Mouse (Mus musculus) bone marrow macrophage, adult 2 months (primary cell): ENCODE measurements around the gene Csn3. TPM values are rescaled to one million over a fixed set of nuclear protein-coding genes. Genes with fewer than 3 reads are reported as not detected.

Experiments
- H3K27ac ChIP-seq: 2 replicates; pipeline ENCODE4 v1.5.1; 2012; ENCODE audit warnings: low read depth, low read length; ENCODE audit not compliant: insufficient read depth
- H3K4me1 ChIP-seq: 2 replicates; pipeline ENCODE4 v1.6.1; 2012; ENCODE audit warnings: low read length; ENCODE audit not compliant: control insufficient read depth, insufficient read depth
- H3K4me3 ChIP-seq: 2 replicates; pipeline ENCODE4 v1.5.1; 2012; ENCODE audit warnings: mild to moderate bottlenecking, low read length, moderate library complexity; ENCODE audit not compliant: insufficient read depth
- CTCF ChIP-seq: IDR thresholded peaks from 2 replicates; pipeline ENCODE4 v1.5.1; 2012; ENCODE audit warnings: low read depth, mild to moderate bottlenecking, low read length, moderate library complexity
- POLR2A ChIP-seq: IDR thresholded peaks from 2 replicates; pipeline ENCODE4 v1.6.1; 2012; ENCODE audit warnings: mild to moderate bottlenecking, low read depth, low read length, borderline replicate concordance
- polyA plus RNA-seq: library from polyadenylated mRNA; stranded (reverse); fragments of >200 nt; gene quantifications from 2 replicates; pipeline ENCODE4 v1.2.4, GENCODE M21; 2012; ENCODE audit not compliant: missing spikeins, insufficient read depth, insufficient read length

The Csn3 gene
- 0.45 TPM in 1 of 2 replicates, not detected in the other for polyA plus RNA-seq

- Histone ChIP-seq H3K4me3 (no peak within 1 kb of the TSS), H3K27ac (no peak within 1 kb of the TSS)
Measured at GRCm38 (mm10) chr5:87925372-87925771, at the start of gene Csn3. Gene Csn3, plus strand, starts transcription at chr5:87925579.

GRCm38 (mm10) chr5:87884729-87885128 lies 40.6 kb upstream of the Csn3 start, which contains the start of gene Odam:
Gene Odam, plus strand, starts transcription at chr5:87885029.
- Histone ChIP-seq H3K4me3 (no peak within 1 kb of the TSS), H3K27ac (no peak within 1 kb of the TSS), H3K4me1 (no peaks in the 10 kb centered on the region)
- TF ChIP-seq POLR2A, result no peak
- no peak for TF ChIP-seq CTCF

More at GRCm38 (mm10) chr5:87925372-87925771, at the start of gene Csn3:
- H3K4me1 ChIP-seq, result no peaks in the 10 kb centered on the region
- TF ChIP-seq CTCF (no peak), POLR2A (no peak)

- no peak overlapping the region for H3K4me3 ChIP-seq
- no peak for TF ChIP-seq POLR2A
- no peak for TF ChIP-seq CTCF
Measured at GRCm38 (mm10) chr5:87931603-87932002, 6.2 kb downstream of the Csn3 start.

GRCm38 (mm10) chr5:87940752-87941151 lies 15.4 kb downstream of the Csn3 start:
- Histone ChIP-seq H3K27ac (no peak overlapping the region), H3K4me1 (no peaks in the 10 kb centered on the region), H3K4me3 (no peak overlapping the region)
- TF ChIP-seq CTCF, result no peak
- TF ChIP-seq POLR2A, result no peak

More at GRCm38 (mm10) chr5:87931603-87932002, 6.2 kb downstream of the Csn3 start:
- H3K27ac ChIP-seq, result no peak overlapping the region
- H3K4me1 ChIP-seq, result no peaks in the 10 kb centered on the region

GRCm38 (mm10) chr5:87942515-87942914 lies 17.1 kb downstream of the Csn3 start:
- H3K4me1 ChIP-seq, result no peaks in the 10 kb centered on the region
- TF ChIP-seq POLR2A (no peak), CTCF (no peak)
- H3K4me3 ChIP-seq, result no peak overlapping the region
- H3K27ac ChIP-seq, result no peak overlapping the region

- no peaks in the 10 kb centered on the region for H3K4me1 ChIP-seq
- TF ChIP-seq POLR2A (no peak), CTCF (no peak)
- H3K27ac ChIP-seq, result no peak overlapping the region
- H3K4me3 ChIP-seq, result no peak overlapping the region
Measured at GRCm38 (mm10) chr5:87951836-87952235, 26.5 kb downstream of the Csn3 start.

- TF ChIP-seq CTCF, result no peak
- TF ChIP-seq POLR2A, result no peak
- no peak within 1 kb of the TSS for H3K4me3 ChIP-seq
Measured at GRCm38 (mm10) chr5:87969201-87969600, 43.8 kb downstream of the Csn3 start, which contains the start of the genes 2310003L06Rik and Gm28434. Gene 2310003L06Rik, plus strand, starts transcription at chr5:87969459. Gene Gm28434, plus strand, starts transcription at chr5:87969517.

GRCm38 (mm10) chr5:87979139-87979538 lies 53.8 kb downstream of the Csn3 start, which contains the start of gene Cabs1:
Gene Cabs1, plus strand, starts transcription at chr5:87979439.
- H3K4me3 ChIP-seq, result no peak within 1 kb of the TSS
- no peaks in the 10 kb centered on the region for H3K4me1 ChIP-seq
- H3K27ac ChIP-seq, result no peak within 1 kb of the TSS
- no peak for TF ChIP-seq CTCF
- no peak for TF ChIP-seq POLR2A

More at GRCm38 (mm10) chr5:87969201-87969600, 43.8 kb downstream of the Csn3 start, which contains the start of the genes 2310003L06Rik and Gm28434:
- H3K27ac ChIP-seq, result no peak within 1 kb of the TSS
- H3K4me1 ChIP-seq, result no peaks in the 10 kb centered on the region

Other genes starting within 250 kb of the Csn3 start
- not detected in 2 replicates for gene Csn2, start 225.9 kb upstream of the Csn3 start, polyA plus RNA-seq
- not detected in 2 replicates for gene Csn1s2a, start 151.0 kb upstream of the Csn3 start, polyA plus RNA-seq
- gene Csn1s2b, start 117.5 kb upstream of the Csn3 start, polyA plus RNA-seq, result not detected in 2 replicates
- not detected in 2 replicates for gene Prr27, start 99.9 kb upstream of the Csn3 start, polyA plus RNA-seq
- gene Odam, start 40.5 kb upstream of the Csn3 start, polyA plus RNA-seq, result not detected in 2 replicates
- gene 2310003L06Rik, start 43.9 kb downstream of the Csn3 start, polyA plus RNA-seq, result not detected in 2 replicates
- not detected in 2 replicates for gene Gm28434, start 43.9 kb downstream of the Csn3 start, polyA plus RNA-seq
- gene Cabs1, start 53.9 kb downstream of the Csn3 start, polyA plus RNA-seq, result not detected in 2 replicates
- not detected in 2 replicates for gene Smr3a, start 77.0 kb downstream of the Csn3 start, polyA plus RNA-seq
- gene Smr2, start 161.0 kb downstream of the Csn3 start, polyA plus RNA-seq, result not detected in 2 replicates
- not detected in 2 replicates for gene Gm11116, start 186.0 kb downstream of the Csn3 start, polyA plus RNA-seq
- gene Gm11115, start 228.5 kb downstream of the Csn3 start, polyA plus RNA-seq, result not detected in 2 replicates